Mouse (Mus musculus) monocyte, adult 5-6 weeks (primary cell): ENCODE measurements around the gene Foxj1. TPM values are rescaled to one million over a fixed set of nuclear protein-coding genes. Genes with fewer than 3 reads are reported as not detected.

Experiments used
- ATAC-seq: fragments of 153-309, 156-312 bp; replicated peaks from 2 replicates; pipeline ENCODE4 v1.8.0; 2017; ENCODE audit warnings: mild to moderate bottlenecking; ENCODE audit not compliant: low TSS enrichment, insufficient number of reproducible peaks, severe bottlenecking, poor library complexity, low FRiP score
- total RNA-seq: library from RNA; stranded (forward); fragments of 200-1000, 200-491, 200-594 nt; gene quantifications from 3 replicates; pipeline ENCODE4 v1.2.3, GENCODE M21; 2017

The Foxj1 gene
- total RNA-seq, 1 experiment from 2014 or later = 0.19 TPM

GRCm38 (mm10) chr11:116309601-116310000 lies 25.6 kb downstream of the Foxj1 start:
- no peak for ATAC-seq

GRCm38 (mm10) chr11:116307762-116308531 lies 27.3 kb downstream of the Foxj1 start:
- ATAC-seq = 0 out of 2 replicates have a peak, but pooled peaks have one; percentile 20

GRCm38 (mm10) chr11:116307019-116307725 lies 28.0 kb downstream of the Foxj1 start, which contains the start of gene Exoc7:
Gene Exoc7 (minus strand): TSS chr11:116307233.
- ATAC-seq = no peak

- peak; percentile 99 for ATAC-seq
These were observed 28.8 kb downstream of the Foxj1 start for GRCm38 (mm10) chr11:116306126-116306982.

DNA sequence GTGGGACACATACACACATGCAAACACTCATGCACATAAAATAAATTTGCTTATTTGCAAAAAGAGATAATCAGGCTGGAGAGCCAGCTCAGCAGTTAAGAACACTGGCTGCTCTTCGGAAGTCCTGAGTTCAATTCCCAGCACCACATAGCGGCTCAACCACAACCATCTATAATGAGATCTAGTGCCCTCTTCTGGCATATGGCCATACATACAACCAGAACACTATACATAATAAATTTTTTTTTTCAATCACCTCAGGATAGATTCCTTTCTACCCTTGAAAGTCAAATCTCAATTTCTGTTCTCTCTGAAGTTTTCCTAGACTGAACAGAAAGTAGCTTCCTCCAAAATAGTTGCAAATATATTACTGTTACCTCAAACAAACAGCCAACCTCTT lies 29.8 kb downstream of the Foxj1 start:
- ATAC-seq = no peak

- ATAC-seq = no peak
These were observed 36.6 kb downstream of the Foxj1 start for GRCm38 (mm10) chr11:116298621-116299020.

- no peak for ATAC-seq
These were observed 37.0 kb downstream of the Foxj1 start for GRCm38 (mm10) chr11:116298221-116298620.

- no peak for ATAC-seq
These were observed 38.2 kb downstream of the Foxj1 start for GRCm38 (mm10) chr11:116297017-116297416.

DNA sequence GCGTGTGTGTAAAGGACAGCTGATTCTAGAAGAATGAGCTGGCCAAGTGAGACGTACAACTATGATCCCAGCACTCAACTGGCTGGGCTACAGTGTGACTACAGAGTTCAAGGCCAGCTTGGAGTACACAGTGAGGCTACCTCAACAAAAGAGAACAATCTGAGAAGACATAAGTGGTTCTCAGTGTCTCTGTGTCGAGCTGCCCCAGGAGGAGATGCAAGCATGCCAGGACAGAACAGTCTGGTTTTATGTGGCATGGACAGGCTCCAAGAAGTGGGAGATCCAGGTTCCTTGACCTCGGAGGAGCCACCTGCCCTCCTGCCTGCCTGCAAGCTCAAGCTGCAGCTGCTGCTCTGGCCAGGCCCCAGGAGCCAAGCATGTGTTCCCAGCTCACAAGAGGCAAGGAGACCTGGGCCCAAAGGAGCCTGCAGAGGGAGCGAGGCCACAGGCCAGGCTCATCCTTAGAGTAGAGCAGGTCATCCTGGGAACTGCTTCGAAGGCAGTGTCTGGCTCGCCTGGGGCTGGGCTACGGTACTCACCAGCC lies 38.9 kb downstream of the Foxj1 start:
- no peak for ATAC-seq

DNA sequence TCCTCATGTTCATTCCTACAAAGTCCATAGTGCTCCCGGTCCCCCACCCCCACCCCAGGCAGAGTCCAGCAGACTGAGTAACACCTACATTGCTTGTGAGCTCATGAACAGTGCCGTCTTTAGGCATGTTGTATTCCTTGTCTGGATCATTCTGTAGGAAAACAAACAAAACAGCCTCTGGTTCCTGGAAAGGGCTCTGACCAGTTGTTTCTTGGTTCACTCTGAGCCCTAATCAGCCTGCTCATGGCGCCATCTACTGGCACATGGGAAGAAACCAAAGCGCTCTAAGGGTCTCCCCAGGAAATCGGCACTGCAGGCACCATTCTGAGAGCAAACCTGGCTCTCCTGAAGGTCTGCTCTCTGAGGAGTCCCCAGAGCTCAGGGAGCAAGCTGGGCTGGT lies 40.9 kb downstream of the Foxj1 start:
- ATAC-seq = no peak

GRCm38 (mm10) chr11:116293538-116294137 lies 41.6 kb downstream of the Foxj1 start:
- ATAC-seq = no peak

DNA sequence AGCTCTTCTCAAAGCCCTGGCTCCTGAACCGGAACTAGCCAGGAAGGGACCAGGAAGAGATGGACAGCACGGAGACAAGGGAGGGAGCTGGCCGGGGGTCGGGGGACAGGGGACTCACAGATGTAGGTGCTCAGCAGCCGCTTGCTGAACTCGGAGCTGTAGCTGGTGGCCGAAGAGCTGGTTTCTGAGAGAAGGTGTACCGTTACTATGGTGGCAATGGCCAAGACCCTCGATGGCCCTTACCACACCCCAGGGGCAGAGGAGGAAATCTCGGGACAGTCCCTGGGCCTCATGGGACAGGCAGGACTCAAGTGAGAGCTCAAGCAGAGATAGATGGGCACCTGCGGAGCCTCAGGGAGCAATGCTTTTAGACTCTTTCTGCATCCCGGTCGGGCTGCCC lies 42.8 kb downstream of the Foxj1 start:
- no peak for ATAC-seq

DNA sequence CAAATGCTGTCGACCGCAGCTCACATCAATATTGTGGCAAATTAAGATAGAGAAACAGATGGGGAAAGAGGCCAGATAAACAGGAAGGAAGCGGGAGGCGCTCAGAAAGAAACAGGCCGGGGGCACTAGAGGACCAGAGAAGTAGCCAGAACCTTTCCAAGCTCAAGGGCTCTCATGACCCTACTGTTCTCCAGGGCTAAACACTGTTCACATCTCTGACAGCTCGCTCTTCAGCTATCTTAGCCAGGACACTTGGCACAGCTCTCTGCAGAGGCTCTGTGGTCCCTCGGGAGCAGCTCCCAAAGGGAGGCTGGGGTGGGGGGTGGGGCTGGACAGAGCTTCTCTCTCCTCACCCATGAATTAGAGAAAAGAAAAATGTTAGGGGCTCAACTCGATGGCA lies 44.6 kb downstream of the Foxj1 start:
- no peak for ATAC-seq

DNA sequence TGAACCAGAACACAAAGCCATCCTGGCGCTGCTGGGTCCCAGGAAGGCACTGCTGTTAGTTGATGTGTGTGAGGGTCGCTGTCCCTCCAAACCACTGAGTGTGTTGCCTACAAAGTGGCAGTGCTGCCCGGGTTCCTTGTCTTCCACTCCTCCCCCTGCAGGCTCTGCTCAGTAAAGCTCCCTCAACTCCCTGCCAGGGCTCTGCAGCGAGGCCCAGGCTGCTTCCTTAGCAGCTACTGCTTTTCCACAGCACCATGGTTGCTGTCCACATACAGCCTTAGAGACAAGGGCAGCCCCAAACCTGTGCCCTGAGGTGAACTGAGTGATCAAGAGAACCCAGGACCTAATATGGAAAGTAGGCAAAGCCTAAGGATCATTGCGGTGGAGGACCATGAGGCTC lies 47.8 kb downstream of the Foxj1 start:
- no peak for ATAC-seq

GRCm38 (mm10) chr11:116285770-116286191 lies 49.4 kb downstream of the Foxj1 start:
- ATAC-seq = no peak

DNA sequence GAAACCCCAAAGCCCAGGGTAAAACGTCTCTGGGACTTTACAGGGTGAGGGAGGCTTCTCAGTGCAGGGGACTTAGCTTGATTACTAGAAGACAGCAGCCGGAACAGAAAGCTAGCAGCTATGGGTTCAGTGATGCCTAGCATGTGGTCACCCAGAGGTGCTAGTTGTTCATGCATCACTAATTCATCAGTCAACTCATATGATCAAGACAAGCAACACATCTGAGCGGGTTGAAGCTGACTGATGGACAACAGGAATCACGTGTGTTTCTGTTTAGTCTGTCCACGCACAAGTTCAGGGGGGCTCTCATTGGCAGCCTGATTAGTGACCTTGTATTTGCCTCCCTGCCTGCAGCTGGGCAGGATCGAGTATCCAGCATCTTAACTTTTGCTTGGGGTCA lies 51.2 kb downstream of the Foxj1 start:
- no peak for ATAC-seq

DNA sequence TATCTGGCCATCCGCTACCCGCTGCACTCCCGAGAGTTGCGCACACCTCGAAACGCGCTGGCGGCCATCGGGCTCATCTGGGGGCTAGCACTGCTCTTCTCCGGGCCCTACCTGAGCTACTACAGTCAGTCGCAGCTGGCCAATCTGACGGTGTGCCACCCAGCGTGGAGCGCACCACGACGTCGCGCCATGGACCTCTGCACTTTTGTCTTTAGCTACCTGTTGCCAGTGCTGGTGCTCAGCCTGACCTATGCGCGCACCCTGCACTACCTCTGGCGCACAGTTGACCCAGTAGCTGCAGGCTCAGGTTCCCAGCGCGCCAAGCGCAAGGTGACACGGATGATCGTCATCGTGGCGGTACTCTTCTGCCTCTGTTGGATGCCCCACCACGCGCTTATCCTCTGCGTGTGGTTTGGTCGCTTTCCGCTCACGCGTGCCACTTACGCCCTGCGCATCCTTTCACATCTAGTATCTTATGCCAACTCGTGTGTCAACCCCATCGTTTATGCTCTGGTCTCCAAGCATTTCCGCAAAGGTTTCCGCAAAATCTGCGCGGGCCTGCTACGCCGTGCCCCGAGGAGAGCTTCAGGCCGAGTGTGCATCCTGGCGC lies 52.2 kb downstream of the Foxj1 start:
- ATAC-seq = no peak

DNA sequence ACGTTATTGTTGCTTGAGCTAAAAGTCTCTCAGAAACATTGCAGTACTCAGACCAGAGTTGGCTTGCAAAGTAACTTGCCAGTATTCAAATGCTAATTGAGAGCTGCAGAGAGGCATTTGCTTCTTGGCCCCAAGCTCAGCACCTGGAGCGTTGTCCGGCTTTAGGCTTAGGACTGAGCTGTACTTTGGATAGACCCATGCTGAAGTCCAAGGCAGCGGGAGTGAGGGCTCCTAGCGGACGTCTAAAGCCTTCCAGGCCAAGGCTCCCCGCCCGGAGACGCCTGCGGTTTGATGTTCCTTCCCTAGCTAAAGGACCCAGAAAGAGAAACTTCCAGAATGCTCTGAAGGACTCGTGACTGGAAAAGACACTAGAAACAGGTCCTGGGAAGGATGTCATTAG lies 53.1 kb downstream of the Foxj1 start:
- no peak for ATAC-seq
